Mouse (Mus musculus): Measurements from ENCODE around the gene Sema4c. TPM values are rescaled to one million over a fixed set of nuclear protein-coding genes. Genes with fewer than 3 reads are reported as not detected.
A peak's percentile ranks its signal among the peaks of the same experiment; 100 is the strongest.

The Sema4c gene
- total RNA-seq, 2 experiments from 2014 or later: 6.3 to 7.4 TPM

DNA sequence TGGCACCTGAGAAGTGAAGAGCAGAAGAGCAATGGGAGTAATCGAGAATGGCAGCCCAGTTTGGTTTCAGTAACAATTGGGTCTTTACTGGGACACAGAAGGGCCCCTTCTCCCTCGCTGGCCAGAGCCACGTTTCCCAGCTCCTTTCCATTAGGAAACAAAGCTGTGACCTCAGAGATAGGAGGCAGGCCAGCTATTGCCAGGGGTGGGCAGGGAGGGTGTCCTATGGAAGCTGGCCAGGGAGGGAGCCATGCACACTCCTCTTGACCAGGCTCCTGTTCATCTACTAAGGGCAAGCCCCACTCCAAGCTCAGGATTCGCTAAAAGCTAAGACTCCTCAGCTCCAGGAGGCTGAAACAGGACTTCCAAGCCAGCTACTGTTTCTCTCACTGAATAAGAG, 1.1 kb upstream of the Sema4c start:
- intact Hi-C loops (cut with DNase I): no loop called here
- no peak for DNase-seq

DNA sequence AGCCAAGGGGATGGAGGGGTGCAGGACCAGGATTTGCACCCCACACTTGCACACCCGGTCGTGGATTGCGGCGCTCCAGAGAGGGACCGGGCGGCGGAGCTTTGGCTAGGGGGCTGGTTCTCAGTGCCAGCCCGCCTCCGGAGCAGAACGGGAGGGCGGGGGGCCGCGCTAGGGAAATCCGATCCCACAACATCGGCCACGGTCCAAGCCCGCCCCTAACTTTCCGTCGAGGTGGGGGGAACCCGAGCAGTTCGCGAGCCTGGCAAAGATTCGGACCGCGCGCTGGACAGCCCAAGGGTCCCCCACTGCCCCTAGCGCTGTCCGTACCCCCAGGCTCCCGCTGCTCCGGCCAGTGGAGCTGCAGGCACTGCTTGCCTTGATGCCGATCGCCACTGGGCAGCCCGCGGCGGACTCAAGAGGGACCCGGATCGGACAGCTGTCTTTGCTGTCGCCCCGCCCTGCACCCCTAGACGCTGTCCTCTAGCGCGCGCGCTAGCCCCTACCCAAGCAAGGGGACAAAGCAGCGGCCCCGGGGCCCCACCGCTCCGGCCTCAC, 615 bp downstream of the Sema4c start:
- intact Hi-C loops (cut with DNase I): no loop called here
- peak; percentile 87 for DNase-seq

DNA sequence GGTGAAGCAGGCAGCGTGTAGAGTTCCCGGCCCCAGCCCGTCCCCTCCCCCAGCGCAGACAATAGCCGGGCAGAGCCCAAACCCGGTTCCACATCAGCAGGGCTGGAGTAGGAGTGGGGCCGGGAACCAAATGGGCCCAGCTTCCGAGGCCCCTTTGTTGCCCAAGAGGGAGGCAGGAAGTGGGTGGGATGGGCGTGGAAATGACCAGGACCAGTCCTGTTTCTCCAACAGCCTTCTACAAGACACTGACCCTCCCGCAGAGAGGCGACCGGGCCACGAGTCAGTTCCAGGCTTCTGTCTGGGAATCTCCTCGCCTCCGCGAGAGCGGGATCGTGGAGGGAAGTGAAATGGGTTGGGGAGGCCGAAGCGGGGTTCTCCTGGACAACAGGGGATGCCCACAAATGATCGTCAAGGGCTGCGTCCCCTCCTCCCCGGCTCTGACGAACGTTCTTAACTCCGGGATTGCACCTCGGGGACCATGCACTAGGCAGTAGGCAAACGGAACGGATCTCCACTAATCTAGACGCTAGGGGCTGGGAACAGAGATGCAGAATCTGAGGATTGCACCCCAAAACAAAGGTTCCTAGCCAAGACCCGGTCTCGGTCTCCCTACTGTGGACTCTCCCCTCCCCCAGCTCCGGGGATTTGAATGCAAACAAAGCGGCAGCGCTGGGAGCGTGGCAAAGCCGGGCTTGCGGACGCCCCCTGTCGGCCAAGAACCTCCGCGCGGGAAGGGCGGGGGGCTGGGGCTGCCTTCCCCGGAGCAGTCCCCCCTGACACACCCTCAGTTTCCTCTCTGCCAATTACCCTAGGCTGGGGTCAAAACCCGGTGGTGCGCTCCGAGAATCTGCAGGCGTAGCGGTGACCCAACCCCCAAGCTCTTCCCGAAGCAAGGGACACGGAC, 1.3 kb downstream of the Sema4c start:
- intact Hi-C loops (cut with DNase I): no loop called here
- peak; percentile 86 to 89 for DNase-seq

DNA sequence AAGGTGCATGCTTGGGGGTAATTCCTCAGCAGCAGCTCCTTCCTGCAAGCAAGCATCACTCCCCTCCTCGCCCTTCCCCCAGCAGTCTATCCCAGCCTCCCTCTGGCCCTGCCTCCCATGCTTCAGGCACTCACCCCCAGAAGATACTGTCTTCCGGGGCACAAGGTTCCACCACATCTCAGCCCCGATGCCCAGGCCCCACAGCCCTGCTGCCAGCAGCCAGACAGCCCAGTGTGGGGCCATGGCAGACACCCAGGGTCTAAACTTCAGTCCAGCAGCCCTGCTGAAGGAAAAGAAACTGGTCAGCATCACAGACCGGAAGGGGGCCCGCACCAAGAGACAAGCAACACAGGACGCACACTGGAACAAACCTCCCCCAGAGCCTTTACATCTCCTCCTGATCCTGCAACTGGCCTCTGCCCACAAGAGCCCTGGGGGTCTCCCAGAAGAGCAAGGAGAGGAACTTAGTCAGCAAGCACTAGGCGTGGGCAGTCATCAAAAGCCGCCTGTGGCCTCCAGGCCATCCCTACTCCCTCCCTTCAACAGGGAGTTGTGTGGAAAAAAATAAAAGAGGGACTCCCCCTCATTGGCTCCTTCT, 2.3 kb downstream of the Sema4c start:
- intact Hi-C loops (cut with DNase I): no loop called here
- DNase-seq: no peak

DNA sequence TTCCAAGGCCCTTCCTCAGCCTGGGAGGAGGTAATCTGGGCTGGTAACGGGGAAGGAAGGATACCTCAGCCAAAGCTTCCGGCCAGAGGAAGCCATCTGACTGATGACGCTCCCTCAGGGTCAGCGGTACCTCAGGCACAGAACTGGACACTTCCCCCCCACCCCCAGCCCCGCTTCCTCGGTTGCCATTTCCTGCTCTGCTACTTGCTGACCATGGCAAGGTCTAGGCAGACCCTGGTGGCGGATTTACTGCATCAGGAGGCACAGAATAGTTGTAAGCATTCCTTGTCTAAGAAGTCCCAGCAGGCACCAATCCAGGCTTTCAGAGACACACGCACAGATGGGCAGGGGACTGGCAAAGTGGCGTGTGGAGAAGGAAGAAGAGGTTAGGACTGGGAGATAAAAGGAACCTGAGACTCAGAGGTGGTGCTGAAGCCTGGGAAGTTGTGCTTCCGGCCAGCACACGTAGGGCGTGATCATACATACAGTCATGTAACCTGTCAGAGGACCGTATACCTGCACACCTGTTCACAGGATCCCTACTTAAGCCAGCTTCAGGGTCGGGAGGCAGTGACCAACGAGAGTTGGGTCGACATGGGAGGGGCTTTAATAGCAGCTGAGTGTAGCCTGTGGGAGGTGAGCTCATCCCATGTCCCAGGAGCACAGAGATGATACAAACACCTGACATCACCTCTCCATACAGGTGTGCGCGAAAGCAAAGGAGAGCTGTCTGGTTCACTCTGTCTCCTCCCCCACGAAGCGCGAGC, 3.3 kb downstream of the Sema4c start:
- intact Hi-C loops (cut with DNase I): no loop called here
- no peak for DNase-seq

DNA sequence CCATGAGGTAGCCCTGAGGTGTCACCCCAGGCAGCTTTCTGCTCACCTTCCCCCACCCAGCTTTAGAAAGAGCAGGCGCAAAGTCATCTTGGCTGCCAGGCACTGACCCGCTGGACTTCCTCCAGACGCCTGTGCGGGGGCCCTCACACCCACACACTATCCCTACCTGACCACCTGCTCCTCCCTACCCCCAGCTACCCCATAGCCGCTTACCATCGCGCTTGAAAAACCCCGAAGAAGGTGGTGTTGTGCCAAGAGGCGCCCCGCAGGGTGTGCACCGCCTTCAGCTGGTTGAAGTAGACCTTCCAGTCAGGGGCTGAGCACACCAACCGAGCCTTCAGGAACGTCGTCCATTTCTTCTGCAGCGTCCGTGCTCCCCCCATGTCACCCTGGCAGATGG, 5.6 kb downstream of the Sema4c start:
- no peak for DNase-seq
- intact Hi-C loops (cut with DNase I): no loop called here

DNA sequence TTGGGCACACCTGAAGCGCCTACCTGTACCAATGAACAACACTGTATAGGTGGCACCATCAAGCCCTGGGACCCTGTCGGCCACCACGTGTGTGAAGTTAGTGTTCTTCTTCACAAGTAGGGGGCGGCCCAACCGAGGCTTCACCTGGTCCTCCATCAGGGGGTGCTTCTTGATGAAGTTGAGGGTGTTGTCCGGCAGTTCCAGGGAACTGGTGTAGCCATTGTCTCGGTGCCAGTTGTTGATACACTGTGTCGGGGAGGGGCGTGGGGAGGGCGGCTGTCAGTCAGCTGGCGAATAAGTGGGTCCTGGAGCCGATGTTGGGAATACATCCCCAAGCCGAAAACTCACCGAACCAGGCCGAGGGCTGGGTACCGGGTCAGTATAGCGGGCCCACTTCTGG, 6.2 kb downstream of the Sema4c start:
- intact Hi-C loops (cut with DNase I): no loop called here
- no peak for DNase-seq

DNA sequence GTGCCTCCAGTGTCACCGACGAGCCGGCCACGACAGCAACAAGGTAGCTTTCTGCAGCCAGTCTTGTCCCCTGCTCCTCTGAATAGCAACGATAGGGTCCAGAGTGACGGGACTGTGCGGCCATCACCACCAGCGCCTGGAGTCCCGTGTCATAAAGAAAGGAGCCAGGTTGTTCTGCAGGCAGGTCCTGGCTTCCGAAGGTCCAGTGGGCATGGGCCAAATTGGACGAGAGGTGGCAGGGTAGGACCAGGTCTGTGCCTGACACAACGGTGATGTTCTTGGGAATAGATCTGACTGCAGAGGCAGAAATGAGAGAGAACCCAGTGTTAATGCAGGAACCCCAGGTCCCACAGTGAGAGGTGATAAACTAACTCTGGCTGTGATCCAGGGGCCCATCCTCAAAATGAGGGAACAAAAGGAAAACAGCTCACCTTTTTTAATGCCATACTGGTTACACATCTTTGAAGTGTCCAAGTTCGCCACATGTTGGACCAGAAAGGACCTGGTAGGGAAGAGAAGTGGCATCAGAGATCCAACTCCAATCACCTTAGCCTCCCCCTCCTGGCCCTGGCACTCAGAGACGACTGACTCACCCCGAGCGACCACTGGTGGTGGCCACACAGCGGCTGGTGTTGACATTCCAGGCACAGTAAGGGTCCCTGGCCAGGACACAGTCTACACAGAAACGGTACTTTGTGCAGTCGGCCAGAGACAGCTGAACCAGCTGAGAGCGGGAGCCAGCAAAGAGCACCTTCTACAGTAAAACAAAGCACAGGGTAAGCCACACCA, 7.9 kb downstream of the Sema4c start:
- intact Hi-C loops (cut with DNase I): no loop called here

DNA sequence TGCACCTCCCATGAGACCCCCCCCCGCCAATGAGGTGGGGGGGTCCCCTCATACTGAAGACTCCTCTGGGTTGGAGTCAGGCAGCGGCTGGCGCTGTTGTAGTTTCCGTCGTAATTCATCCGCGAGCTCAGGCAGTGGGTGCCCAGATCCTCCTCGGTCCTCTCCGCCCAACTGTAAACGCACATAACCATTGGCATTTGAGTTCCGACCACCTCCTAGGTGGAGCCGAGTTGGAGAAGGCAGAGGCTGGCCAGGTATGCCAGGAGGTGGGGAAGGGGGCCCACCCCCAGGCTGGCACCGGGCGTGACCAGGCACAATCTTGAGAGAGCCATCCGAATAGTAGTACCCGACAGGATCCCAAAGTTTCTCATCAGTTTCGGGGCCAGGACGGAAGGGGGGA, 8.7 kb downstream of the Sema4c start:
- DNase-seq: no peak
- intact Hi-C loops (cut with DNase I): no loop called here

More for the DNA sequence above, 7.9 kb downstream of the Sema4c start:
- no peak for DNase-seq

DNA sequence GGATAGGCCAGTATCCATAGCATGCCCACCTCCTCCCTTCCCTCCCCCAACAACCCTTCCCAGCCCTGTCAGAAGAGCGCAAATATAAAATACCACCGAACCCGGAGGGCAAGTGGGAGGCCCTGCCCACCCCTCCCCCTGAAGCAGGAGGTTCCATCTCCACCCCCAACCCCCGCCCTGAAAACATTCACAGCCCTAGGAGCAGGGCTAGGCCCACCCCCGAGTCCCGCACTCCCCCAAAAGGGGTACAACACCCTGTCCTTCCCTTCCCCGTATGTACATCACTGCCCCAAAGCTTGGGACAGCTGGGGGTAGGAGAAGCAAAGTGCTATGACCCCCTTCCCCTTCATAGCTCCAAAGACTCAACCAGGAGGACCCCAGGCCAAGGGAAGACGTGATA, 9.4 kb downstream of the Sema4c start:
- intact Hi-C loops (cut with DNase I): no loop called here
- no peak for DNase-seq

DNA sequence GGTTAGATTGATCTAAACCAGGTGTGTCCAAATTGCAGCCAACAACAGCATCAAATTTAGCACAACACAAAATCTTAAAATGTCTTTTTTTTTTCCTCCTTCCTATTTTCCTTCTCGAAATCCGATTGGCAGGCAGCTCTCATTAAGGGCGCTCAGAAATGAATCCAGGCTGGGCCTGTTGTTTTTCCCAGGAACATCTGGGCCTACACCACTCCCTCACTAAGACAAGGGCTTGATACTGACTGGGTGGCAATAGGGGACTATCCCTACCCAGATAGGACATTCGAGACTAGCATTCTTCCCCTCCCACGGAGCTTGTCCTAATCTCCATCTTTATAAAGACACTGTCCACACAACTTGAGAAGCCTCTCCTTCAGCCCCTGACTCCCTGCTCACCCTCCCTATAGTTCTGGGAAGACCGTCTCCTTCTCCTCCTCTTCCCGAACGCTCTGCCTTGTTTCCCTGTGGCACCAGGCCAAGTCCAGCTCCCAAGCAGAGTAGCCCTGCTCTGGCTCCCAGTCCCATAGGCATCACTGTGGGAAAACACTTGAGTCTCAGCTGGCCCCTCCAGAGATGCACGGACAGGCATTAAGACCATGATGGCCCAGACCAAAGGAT, 10.1 kb downstream of the Sema4c start:
- intact Hi-C loops (cut with DNase I): loop anchor here (1.0 kb wide), 2 partner anchors 87 to 136 kb away; no protein-coding TSS in a partner anchor
- peak in 1 of 2 experiments; percentile 57 for DNase-seq

DNA sequence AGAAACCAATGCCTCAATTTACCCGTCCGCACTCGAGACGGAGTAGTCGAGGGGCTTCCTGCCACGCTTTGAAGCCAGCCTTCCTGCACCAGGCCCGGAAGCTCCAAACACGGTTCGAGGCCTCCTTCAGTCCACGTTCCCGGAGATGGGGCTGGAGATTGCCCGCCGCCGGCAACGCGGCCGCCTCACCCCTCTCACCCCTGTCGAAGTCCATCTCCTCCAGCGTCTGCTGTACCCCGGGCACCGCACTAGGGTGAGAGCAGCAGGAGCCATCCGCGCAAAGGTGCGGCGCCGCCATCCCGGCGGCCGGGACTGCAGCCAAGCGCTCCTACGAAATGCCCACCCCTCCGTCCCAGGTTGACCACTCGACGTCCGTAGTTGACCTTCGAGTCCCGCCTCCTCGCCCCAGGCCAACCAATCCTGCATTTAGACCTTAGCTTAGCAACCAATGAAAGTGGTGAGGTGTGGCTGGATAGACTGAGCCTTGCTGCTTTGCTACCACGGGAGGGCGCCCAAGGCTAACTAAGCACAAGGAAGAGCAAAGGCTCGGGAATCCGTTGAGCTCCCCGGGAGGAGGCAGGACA, 11.2 kb downstream of the Sema4c start, which contains the start of gene Ankrd39:
Ankrd39 (minus strand) TSS at position 558 of the 584 bp plus-strand sequence.
- DNase-seq: peak; percentile 95 to 98
- intact Hi-C loops (cut with DNase I): loop anchor here (1.0 kb wide), 2 partner anchors 88 to 137 kb away; no protein-coding TSS in a partner anchor

DNA sequence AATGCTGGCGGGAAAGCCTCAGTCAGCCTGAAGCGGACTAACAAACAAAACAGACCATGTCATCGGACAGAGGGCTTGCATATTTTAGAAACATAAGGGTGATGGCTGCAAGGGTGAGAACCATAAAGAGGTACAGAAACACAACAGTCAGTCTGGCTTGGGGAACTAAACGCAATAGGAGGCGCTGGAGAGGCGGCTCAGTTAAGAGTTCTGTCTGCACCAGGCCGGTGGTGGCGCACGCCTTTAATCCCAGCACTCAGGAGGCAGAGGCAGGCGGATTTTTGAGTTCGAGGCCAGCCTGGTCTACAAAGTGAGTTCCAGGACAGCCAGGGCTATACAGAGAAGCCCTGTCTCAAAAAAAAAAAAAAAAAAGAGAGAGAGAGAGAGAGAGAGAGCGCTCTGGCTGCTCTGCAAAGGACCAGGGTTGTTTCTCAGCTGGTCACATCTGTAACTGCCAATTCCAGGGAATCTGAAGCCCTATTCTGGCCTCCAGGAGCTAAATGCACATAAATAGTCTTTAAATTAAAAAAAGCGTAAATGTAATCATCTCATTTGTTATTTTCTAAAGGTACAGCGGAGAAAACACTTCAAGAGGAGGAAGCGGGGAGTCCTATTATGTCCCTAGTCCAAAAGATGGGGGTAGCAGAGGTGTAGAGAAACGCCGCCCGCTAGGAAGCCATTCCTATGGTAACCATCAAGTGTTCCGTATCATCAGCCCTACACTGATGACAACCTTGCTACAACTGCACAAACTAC, 12.1 kb downstream of the Sema4c start:
- intact Hi-C loops (cut with DNase I): no loop called here
- DNase-seq: no peak

DNA sequence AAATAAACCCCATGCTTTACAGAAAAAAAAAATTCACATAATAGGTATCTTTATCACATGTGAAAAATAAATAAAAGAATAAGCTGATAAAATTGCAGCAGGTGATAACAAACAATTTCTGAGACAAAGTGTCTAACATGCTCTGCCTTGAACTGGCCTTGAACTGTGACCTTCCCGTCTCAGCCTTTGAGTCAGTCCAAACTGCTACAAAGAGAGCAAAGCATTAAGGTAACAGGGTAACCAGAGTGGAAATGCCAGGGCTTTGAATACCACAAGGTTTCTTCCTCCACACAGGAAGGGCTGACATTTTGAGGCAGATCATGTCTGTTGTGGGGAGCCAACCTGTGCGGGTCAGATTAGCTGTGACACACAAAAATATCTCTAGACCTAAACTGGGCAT, 12.8 kb downstream of the Sema4c start:
- no peak for DNase-seq
- intact Hi-C loops (cut with DNase I): no loop called here

DNA sequence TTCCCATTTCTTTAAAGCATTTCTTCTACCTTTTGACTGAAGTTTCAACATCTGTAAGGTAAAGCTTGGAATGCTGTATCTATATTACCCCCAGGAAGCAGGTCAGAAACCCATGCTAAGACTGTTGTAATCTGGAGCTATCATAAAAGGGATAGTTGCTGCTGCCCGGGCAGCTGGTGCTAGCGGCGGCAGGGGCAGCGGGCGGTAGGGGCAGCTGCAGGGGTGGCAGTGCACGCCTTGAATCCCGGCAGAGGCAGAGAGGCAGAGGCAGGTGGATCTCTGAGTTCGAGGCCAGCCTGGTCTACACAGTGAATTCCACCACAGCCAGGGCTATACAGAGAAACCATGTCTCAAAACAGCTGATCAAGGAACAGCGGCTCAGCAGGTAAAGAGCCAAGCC, 15.2 kb downstream of the Sema4c start:
- intact Hi-C loops (cut with DNase I): no loop called here
- DNase-seq: no peak

DNA sequence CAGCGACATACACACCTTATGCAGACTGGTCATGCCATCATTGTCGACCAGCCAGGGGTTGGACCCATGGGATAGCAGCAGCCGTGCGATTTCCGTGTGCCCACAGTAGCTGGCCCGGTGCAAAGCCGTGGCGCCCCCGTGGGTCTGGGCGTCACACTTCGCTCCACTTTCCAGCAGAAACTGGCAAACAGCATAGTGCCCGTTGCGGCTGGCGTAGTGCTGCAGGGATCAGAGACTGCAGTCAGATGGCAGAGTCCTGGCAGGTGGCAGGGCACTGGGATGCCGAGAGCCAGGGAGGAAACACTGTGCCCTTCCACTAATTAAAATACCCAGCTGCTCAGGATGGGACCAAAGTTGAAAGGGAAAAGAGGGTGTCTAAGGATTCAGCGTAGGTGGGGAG, 16.3 kb downstream of the Sema4c start:
- intact Hi-C loops (cut with DNase I): no loop called here

DNA sequence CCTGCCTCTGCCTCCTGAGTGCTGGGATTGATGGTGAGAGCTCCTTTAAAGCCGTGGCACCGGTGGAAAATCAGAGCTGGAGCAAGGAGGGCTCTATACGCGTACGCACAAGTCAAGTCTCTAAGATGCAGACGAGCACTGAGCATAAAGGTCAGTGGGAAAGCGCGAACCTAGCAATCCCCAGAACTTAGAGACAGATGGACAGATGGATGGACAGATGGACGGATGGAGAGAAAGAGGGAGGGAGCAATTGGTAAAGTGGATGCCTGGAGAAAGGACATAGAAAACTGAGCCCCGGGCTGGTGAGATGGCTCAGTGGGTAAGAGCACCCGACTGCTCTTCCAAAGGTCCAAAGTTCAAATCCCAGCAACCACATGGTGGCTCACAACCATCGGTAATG, 17.3 kb downstream of the Sema4c start:
- intact Hi-C loops (cut with DNase I): no loop called here
- no peak for DNase-seq

More for the DNA sequence above, 16.3 kb downstream of the Sema4c start:
- no peak for DNase-seq

DNA sequence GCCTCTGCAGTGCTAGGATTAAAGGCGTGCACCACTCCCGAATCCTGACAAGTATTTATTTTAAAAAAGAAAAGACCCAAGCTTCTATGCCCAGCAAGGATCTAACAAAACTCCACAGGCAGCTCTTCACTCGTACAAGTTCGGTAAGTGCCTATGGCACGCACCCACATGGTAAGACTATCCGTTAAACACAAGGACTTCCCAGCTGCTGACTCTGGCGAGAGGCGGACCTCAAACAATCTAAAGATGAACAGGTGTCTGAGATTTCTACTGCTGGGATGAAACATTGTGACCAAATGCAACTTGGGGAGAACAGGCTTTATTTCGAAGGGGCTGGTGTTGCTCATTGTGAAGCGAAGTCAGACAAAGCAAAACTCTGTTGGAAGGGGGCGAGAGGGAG, 18.0 kb downstream of the Sema4c start:
- no peak for DNase-seq
- intact Hi-C loops (cut with DNase I): no loop called here

Data from gastrocnemius, postnatal 36 days (tissue).